8 mouse cellular contexts compared by ENCODE assay signal in genomic region chr7:102267113-102267579, GRCm38 (mm10). TPM values are rescaled to one million over a fixed set of nuclear protein-coding genes. Genes with fewer than 3 reads are reported as not detected.
DNase-seq lines count a peak whose midpoint lies in the region; ATAC-seq and TF ChIP-seq lines count a peak whose summit lies in the region.

No protein-coding gene starts in this region.

- intact Hi-C loops in heart, postnatal 14 days (cut with DNase I) = loop anchor here (2.0 to 5.0 kb wide), 2 partner anchors 80 to 150 kb away; no protein-coding TSS in a partner anchor

- no peak for TF ChIP-seq EP300 in liver, postnatal 0 days (IDR thresholded peaks at IDR 0.05; ENCODE audit: low read depth)

- WGBS in forebrain, embryonic 14.5 days = under 1% methylated on average over 34 of the region's 34 CpGs
- under 1% methylated on average over 34 of the region's 34 CpGs for WGBS in liver, postnatal 0 days (ENCODE audit: insufficient replicate concordance)
- under 1% methylated on average over 34 of the region's 34 CpGs for WGBS in neural tube, embryonic 13.5 days

- peak overlapping the region; percentile 71 to 86 for H3K4me3 ChIP-seq in ES-E14 (ENCODE audit: insufficient read depth in 1 of 2, low read depth in 1 of 2, low read length in 2 of 2, poor library complexity in 1 of 2, severe bottlenecking in 1 of 2)
- H3K4me3 ChIP-seq in forebrain, embryonic 14.5 days (ENCODE audit: low read depth, low read length) = peak overlapping the region; percentile 87
- H3K4me3 ChIP-seq in liver, postnatal 0 days (ENCODE audit: low read depth, low read length) = peak overlapping the region; percentile 91
- H3K4me3 ChIP-seq in neural tube, embryonic 13.5 days = peak overlapping the region; percentile 72

- no peaks in the 10 kb centered on the region for H3K36me3 ChIP-seq in ES-E14 (ENCODE audit: control insufficient read depth, insufficient read depth, low read length, poor library complexity, severe bottlenecking)
- no peaks in the 10 kb centered on the region for H3K36me3 ChIP-seq in forebrain, embryonic 14.5 days (ENCODE audit: control insufficient read depth, insufficient read depth, low read length)
- no peaks in the 10 kb centered on the region for H3K36me3 ChIP-seq in liver, postnatal 0 days (replicated peaks; ENCODE audit: insufficient read depth, low read length)
- H3K36me3 ChIP-seq in neural tube, embryonic 13.5 days = no peaks in the 10 kb centered on the region

- in situ Hi-C loops in ES-E14 (cut with MboI; ENCODE audit: low sequenced_read_pairs in 2 of 2, unreplicated experiment in 2 of 2) = no loop called here

- peaks cover 2 to 4% of the 10 kb centered on the region in 2 experiments; a peak in 2 of 4 replicates for H3K4me1 ChIP-seq in ES-E14 (ENCODE audit: control insufficient read depth in 2 of 2, insufficient read depth in 2 of 2, low read length in 2 of 2, poor library complexity in 1 of 2)
- H3K4me1 ChIP-seq in forebrain, embryonic 14.5 days (ENCODE audit: control insufficient read depth, insufficient read depth, low read length) = peaks cover 4% of the 10 kb centered on the region; the same call in 1 of the 2 replicates
- H3K4me1 ChIP-seq in liver, postnatal 0 days (ENCODE audit: insufficient read depth) = peaks cover 41% of the 10 kb centered on the region
- peaks cover 11% of the 10 kb centered on the region for H3K4me1 ChIP-seq in neural tube, embryonic 13.5 days (replicated peaks)

- peak overlapping the region; percentile 92 for H3K4me2 ChIP-seq in forebrain, embryonic 14.5 days (ENCODE audit: low read length)
- H3K4me2 ChIP-seq in liver, postnatal 0 days (ENCODE audit: low read depth, low read length) = peak overlapping the region; percentile 93
- H3K4me2 ChIP-seq in neural tube, embryonic 13.5 days = peak overlapping the region; percentile 98

- H3K27me3 ChIP-seq in forebrain, embryonic 14.5 days (replicated peaks; ENCODE audit: control insufficient read depth, insufficient read depth, low read length) = no peaks in the 10 kb centered on the region
- H3K27me3 ChIP-seq in liver, postnatal 0 days (ENCODE audit: insufficient read depth, low read length) = no peaks in the 10 kb centered on the region
- H3K27me3 ChIP-seq in neural tube, embryonic 13.5 days = peaks cover 12% of the 10 kb centered on the region

- peak; percentile 96 for TF ChIP-seq CTCF in liver, postnatal 0 days (IDR thresholded peaks at IDR 0.05; ENCODE audit: low read depth)

- no peaks in the 10 kb centered on the region for H3K9me3 ChIP-seq in ES-E14 (ENCODE audit: control insufficient read depth, insufficient read depth, low read depth, low read length)
- H3K9me3 ChIP-seq in forebrain, embryonic 14.5 days (replicated peaks; ENCODE audit: control insufficient read depth, low read length) = no peaks in the 10 kb centered on the region
- no peaks in the 10 kb centered on the region for H3K9me3 ChIP-seq in liver, postnatal 0 days (ENCODE audit: low read length)
- no peaks in the 10 kb centered on the region for H3K9me3 ChIP-seq in neural tube, embryonic 13.5 days

- DNase-seq in ES-E14 (ENCODE audit: low read depth, low spot score) = peak; percentile 96
- peak; percentile 94 for DNase-seq in cerebellum, adult 11 months
- peak; percentile 96 for DNase-seq in forebrain, embryonic 14.5 days (ENCODE audit: low spot score)
- DNase-seq in heart, postnatal 14 days = peak; percentile 94 to 97
- DNase-seq in layer of hippocampus, adult 11-12 months (ENCODE audit: low spot score) = peak; percentile 95
- peak; percentile 95 for DNase-seq in liver, postnatal 0 days
- peak; percentile 86 for DNase-seq in telencephalon, adult 2 months (ENCODE audit: low read depth, low spot score)

- peak overlapping the region; percentile 75 for H3K9ac ChIP-seq in ES-E14 (ENCODE audit: insufficient read depth, low read depth, low read length, poor library complexity, severe bottlenecking)
- peak overlapping the region; percentile 70 for H3K9ac ChIP-seq in forebrain, embryonic 14.5 days (ENCODE audit: low read length)
- peak overlapping the region; percentile 89 for H3K9ac ChIP-seq in liver, postnatal 0 days (replicated peaks)
- H3K9ac ChIP-seq in neural tube, embryonic 13.5 days = peak overlapping the region; percentile 76

- peak overlapping the region; percentile 6; the same call in 1 of the 2 replicates for H3K27ac ChIP-seq in ES-E14 (ENCODE audit: insufficient read depth, low read depth, low read length, poor library complexity, severe bottlenecking)
- peak overlapping the region; percentile 39; the same call in 1 of the 2 replicates for H3K27ac ChIP-seq in forebrain, embryonic 14.5 days (ENCODE audit: low read depth, low read length)
- peak overlapping the region; percentile 88 for H3K27ac ChIP-seq in liver, postnatal 0 days (ENCODE audit: low read depth)
- 0 out of 2 replicates have a peak overlapping the region, but pooled peaks have one; percentile 34 for H3K27ac ChIP-seq in neural tube, embryonic 13.5 days (replicated peaks)

- peak; percentile 94 for ATAC-seq in forebrain, embryonic 14.5 days
- peak; percentile 87 for ATAC-seq in liver, postnatal 0 days
- ATAC-seq in neural tube, embryonic 13.5 days (ENCODE audit: low read depth) = peak; percentile 91

TF ChIP-seq in ES-E14, 5 proteins besides CTCF, POLR2A, EP300 and RAD21:
- TF ChIP-seq ZNF384 (IDR thresholded peaks at IDR 0.05; ENCODE audit: low read depth, low read length) = no peak
- TF ChIP-seq ZC3H11A (IDR thresholded peaks at IDR 0.05; ENCODE audit: borderline replicate concordance, low read depth, low read length) = 0 out of 2 replicates have a peak, but pooled peaks have one; percentile 2

RNA-seq across cellular contexts. Expression of gene Stim1, which starts 0.5 kb away (rescaled TPM):
- 22.4 and 31.3 TPM in 2 replicates for total RNA-seq in ES-E14 (2012; rRNA removed)
- 6.5 and 8.8 TPM in 2 replicates for polyA plus RNA-seq in forebrain, embryonic 14.5 days (2014; fragmentation: Nextera tagmentation; extraction: Ambion mirVana)
- 10 to 100 TPM; 25.8 to 30.2 TPM for total RNA-seq in heart, postnatal 14 days (2021)
- 15.6 and 17.9 TPM in 2 replicates for polyA plus RNA-seq in liver, postnatal 0 days (2015; fragmentation: Nextera tagmentation; extraction: Ambion mirVana)
- 10.2 and 11.6 TPM in 2 replicates for polyA plus RNA-seq in neural tube, embryonic 13.5 days (2015; fragmentation: Nextera tagmentation; extraction: Ambion mirVana)

RNA-seq across cellular contexts. Expression of gene Rhog, which starts 11.3 kb away (rescaled TPM):
- 3.8 and 4.3 TPM in 2 replicates for total RNA-seq in ES-E14 (2012; rRNA removed)
- polyA plus RNA-seq in forebrain, embryonic 14.5 days (2014; fragmentation: Nextera tagmentation; extraction: Ambion mirVana) = 22.0 and 24.8 TPM in 2 replicates
- total RNA-seq in heart, postnatal 14 days (2021) = 10 to 100 TPM; 30.8 to 31.9 TPM
- polyA plus RNA-seq in liver, postnatal 0 days (2015; fragmentation: Nextera tagmentation; extraction: Ambion mirVana) = 52.3 and 54.5 TPM in 2 replicates
- polyA plus RNA-seq in neural tube, embryonic 13.5 days (2015; fragmentation: Nextera tagmentation; extraction: Ambion mirVana) = 20.1 and 22.5 TPM in 2 replicates

RNA-seq across cellular contexts. Expression of gene Pgap2, which starts 57.1 kb away (rescaled TPM):
- 24.0 and 30.1 TPM in 2 replicates for total RNA-seq in ES-E14 (2012; rRNA removed)
- 53.3 and 54.1 TPM in 2 replicates for polyA plus RNA-seq in forebrain, embryonic 14.5 days (2014; fragmentation: Nextera tagmentation; extraction: Ambion mirVana)
- total RNA-seq in heart, postnatal 14 days (2021) = 10 to 100 TPM; 54.4 to 55.7 TPM
- polyA plus RNA-seq in liver, postnatal 0 days (2015; fragmentation: Nextera tagmentation; extraction: Ambion mirVana) = 27.2 and 28.7 TPM in 2 replicates
- polyA plus RNA-seq in neural tube, embryonic 13.5 days (2015; fragmentation: Nextera tagmentation; extraction: Ambion mirVana) = 47.5 and 49.6 TPM in 2 replicates

RNA-seq across cellular contexts. Expression of gene Nup98, which starts 57.2 kb away (rescaled TPM):
- 50.5 and 59.4 TPM in 2 replicates for total RNA-seq in ES-E14 (2012; rRNA removed)
- 21.6 and 26.2 TPM in 2 replicates for polyA plus RNA-seq in forebrain, embryonic 14.5 days (2014; fragmentation: Nextera tagmentation; extraction: Ambion mirVana)
- total RNA-seq in heart, postnatal 14 days (2021) = 10 to 100 TPM; 31.9 to 34.2 TPM
- 7.0 and 8.6 TPM in 2 replicates for polyA plus RNA-seq in liver, postnatal 0 days (2015; fragmentation: Nextera tagmentation; extraction: Ambion mirVana)
- polyA plus RNA-seq in neural tube, embryonic 13.5 days (2015; fragmentation: Nextera tagmentation; extraction: Ambion mirVana) = 21.6 and 23.7 TPM in 2 replicates

Comparison
In these comparisons a context has a peak if more than half of its experiments do, and no peak if none do; other contexts are left out.
1. Peak in every context shown above with its lines: DNase-seq, ATAC-seq, H3K4me3 ChIP-seq and H3K27ac ChIP-seq.
2. H3K27ac ChIP-seq: peak in every context shown above with its lines; median percentile 88 in liver, postnatal 0 days; 39 in forebrain, embryonic 14.5 days; 34 in neural tube, embryonic 13.5 days; 6 in ES-E14.